Mouse (Mus musculus) kidney, postnatal 0 days (tissue): ENCODE measurements around the gene Mmp9. TPM values are rescaled to one million over a fixed set of nuclear protein-coding genes. Genes with fewer than 3 reads are reported as not detected.

Experiments
- ATAC-seq: fragments of 200-750 bp; cut with Nextera tagmentation; replicated peaks from 2 replicates; pipeline ENCODE4 v1.8.0; 2017; ENCODE audit warnings: low read depth, moderate number of reproducible peaks, moderate TSS enrichment, moderate library complexity; ENCODE audit not compliant: low FRiP score
- DNase-seq: peaks from one replicate; pipeline ENCODE4 v3.0.0-alpha.2; 2016; ENCODE audit warnings: low spot score
- H3K27ac ChIP-seq: fragments of 300-500 bp; sonication (generic); 2 replicates; pipeline ENCODE4 v1.5.1; 2014; ENCODE audit warnings: mild to moderate bottlenecking
- H3K27me3 ChIP-seq: fragments of 300-500 bp; sonication (generic); 2 replicates; pipeline ENCODE4 v1.6.1; 2014; ENCODE audit warnings: low read length, mixed read lengths; ENCODE audit not compliant: insufficient read depth
- H3K36me3 ChIP-seq: fragments of 300-500 bp; sonication (generic); 2 replicates; pipeline ENCODE4 v1.6.1; 2014; ENCODE audit warnings: low read length, mixed read lengths; ENCODE audit not compliant: insufficient read depth
- H3K4me1 ChIP-seq: fragments of 300-500 bp; sonication (generic); replicated peaks from 2 replicates; pipeline ENCODE4 v1.6.1; 2014; ENCODE audit warnings: antibody characterized with exemption, low read length, mixed read lengths; ENCODE audit not compliant: insufficient read depth
- H3K4me2 ChIP-seq: fragments of 300-500 bp; sonication (generic); 2 replicates; pipeline ENCODE4 v1.6.1; 2014; ENCODE audit warnings: mild to moderate bottlenecking, low read length, moderate library complexity, mixed read lengths
- H3K4me3 ChIP-seq: fragments of 300-500 bp; sonication (generic); replicated peaks from 2 replicates; pipeline ENCODE4 v1.5.1; 2014; ENCODE audit warnings: low read depth, low read length
- H3K9ac ChIP-seq: fragments of 300-500 bp; sonication (generic); 2 replicates; pipeline ENCODE4 v1.6.1; 2014; ENCODE audit warnings: low read depth, low read length
- H3K9me3 ChIP-seq: fragments of 300-500 bp; sonication (generic); replicated peaks from 2 replicates; pipeline ENCODE4 v1.6.1; 2016; ENCODE audit warnings: low read length, inconsistent platforms, mixed read lengths
- CTCF ChIP-seq: IDR thresholded peaks from 2 replicates; pipeline ENCODE4 v1.5.1; 2016; ENCODE audit warnings: antibody characterized with exemption, low read depth, mild to moderate bottlenecking, moderate library complexity
- WGBS: fragments of 180-500 bp; shearing (Covaris S2); extraction: QIAGEN DNeasy Blood & Tissue Kit; methylation state at CpG from one replicate; pipeline ENCODE4 v1.1.7; 2014; 5-methylcytosine and 5-hydroxymethylcytosine counted together
- polyA plus RNA-seq: library from polyadenylated mRNA; unstranded; fragments of >200 nt; fragmentation: Nextera tagmentation; extraction: Ambion mirVana; gene quantifications from 2 replicates; pipeline ENCODE4 v1.2.1, GENCODE M21; 2015

Mmp9 gene
- polyA plus RNA-seq, 1 experiment from 2014 or later = 1.7 TPM

DNA sequence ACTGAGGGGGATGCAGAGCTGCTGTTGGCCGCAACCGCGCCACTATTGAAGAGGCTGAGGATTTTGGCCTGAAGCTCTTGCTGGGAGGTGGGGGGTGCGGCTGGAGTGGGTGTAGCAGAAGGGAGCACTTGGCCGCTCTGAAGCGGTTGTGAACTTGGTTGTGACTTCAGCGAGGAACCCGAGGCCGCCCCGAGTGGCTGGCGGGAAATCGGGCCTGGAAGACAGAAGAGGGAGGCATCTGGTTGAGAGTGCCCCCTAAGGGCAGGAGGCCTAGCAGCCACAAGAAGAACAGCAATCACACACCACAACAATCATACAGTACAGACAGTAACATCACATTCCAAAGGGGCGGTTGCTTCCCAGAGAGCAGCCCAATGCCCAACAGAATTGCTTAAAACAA is 61.4 kb downstream of the Mmp9 start:
- no peak for DNase-seq
- no peak overlapping the region for H3K9ac ChIP-seq
- H3K4me2 ChIP-seq = no peak overlapping the region
- ATAC-seq = no peak
- H3K36me3 ChIP-seq = peaks cover 68% of the 10 kb centered on the region
- peaks cover 12% of the 10 kb centered on the region; the same call in 1 of the 2 replicates for H3K27me3 ChIP-seq
- 95% methylated on average over 13 of the region's 13 CpGs for WGBS
- no peak overlapping the region for H3K27ac ChIP-seq
- peaks cover 10% of the 10 kb centered on the region; the same call in 1 of the 2 replicates for H3K4me1 ChIP-seq
- no peaks in the 10 kb centered on the region for H3K9me3 ChIP-seq
- TF ChIP-seq CTCF = no peak
- H3K4me3 ChIP-seq = no peak overlapping the region

DNA sequence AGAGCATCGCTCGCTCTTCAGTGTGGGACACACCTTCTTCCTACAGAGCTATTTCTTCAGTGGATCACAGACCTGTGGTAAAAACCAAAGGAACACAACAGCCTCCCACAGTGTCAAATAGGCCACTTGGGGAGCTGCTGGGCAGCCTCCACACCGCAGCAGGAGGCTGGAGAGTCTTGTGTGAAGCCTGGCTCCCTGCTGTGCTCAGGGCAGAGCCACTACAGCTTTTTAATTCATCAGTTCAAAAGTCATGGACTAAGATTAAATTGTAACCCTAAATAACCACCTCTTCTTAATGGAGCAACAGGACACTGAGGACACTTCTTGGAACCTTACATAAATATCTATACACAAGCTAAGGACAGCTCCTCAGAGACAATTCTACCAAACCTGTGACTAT is 62.5 kb downstream of the Mmp9 start:
- Histone ChIP-seq H3K4me2 (no peak overlapping the region), H3K9me3 (no peaks in the 10 kb centered on the region), H3K4me1 (peaks cover 5% of the 10 kb centered on the region; the same call in 1 of the 2 replicates), H3K27ac (no peak overlapping the region), H3K9ac (no peak overlapping the region), H3K27me3 (0 out of 2 replicates have a peak, but pooled peaks cover 6% of the 10 kb centered on the region), H3K36me3 (peaks cover 79% of the 10 kb centered on the region), H3K4me3 (no peak overlapping the region)
- DNase-seq = no peak
- WGBS = 88% methylated on average over 3 of the region's 3 CpGs
- TF ChIP-seq CTCF = no peak
- ATAC-seq = no peak

GRCm38 (mm10) chr2:165004237-165004636 is 63.7 kb downstream of the Mmp9 start:
- no peak overlapping the region for H3K4me2 ChIP-seq
- peaks cover 85% of the 10 kb centered on the region for H3K36me3 ChIP-seq
- TF ChIP-seq CTCF = no peak
- no peak for DNase-seq
- no peaks in the 10 kb centered on the region for H3K9me3 ChIP-seq
- no peak for ATAC-seq
- H3K9ac ChIP-seq = no peak overlapping the region
- 84% methylated on average over 10 of the region's 10 CpGs for WGBS
- H3K27me3 ChIP-seq = no peaks in the 10 kb centered on the region
- H3K4me3 ChIP-seq = no peak overlapping the region
- H3K4me1 ChIP-seq = no peaks in the 10 kb centered on the region
- H3K27ac ChIP-seq = no peak overlapping the region

Other genes starting within 250 kb of the Mmp9 start
- gene Spint4, start 242.3 kb upstream of the Mmp9 start, polyA plus RNA-seq = 0.84 and 1.4 TPM in 2 replicates
- gene Spint5, start 225.5 kb upstream of the Mmp9 start, polyA plus RNA-seq = not detected in 2 replicates
- gene Wfdc3, start 194.8 kb upstream of the Mmp9 start, polyA plus RNA-seq = 0.64 and 1.1 TPM in 2 replicates
- 58.5 and 62.4 TPM in 2 replicates for gene Dnttip1, start 194.8 kb upstream of the Mmp9 start, polyA plus RNA-seq
- 132 and 156 TPM in 2 replicates for gene Ube2c, start 170.9 kb upstream of the Mmp9 start, polyA plus RNA-seq
- 0.45 and 1.0 TPM in 2 replicates for gene Tnnc2, start 160.8 kb upstream of the Mmp9 start, polyA plus RNA-seq
- gene Snx21, start 155.0 kb upstream of the Mmp9 start, polyA plus RNA-seq = 19.9 and 21.7 TPM in 2 replicates
- 28.7 and 33.2 TPM in 2 replicates for gene Acot8, start 135.9 kb upstream of the Mmp9 start, polyA plus RNA-seq
- gene Zswim3, start 135.7 kb upstream of the Mmp9 start, polyA plus RNA-seq = 5.2 and 5.4 TPM in 2 replicates
- gene Zswim1, start 118.1 kb upstream of the Mmp9 start, polyA plus RNA-seq = 15.5 and 15.8 TPM in 2 replicates
- not detected in 2 replicates for gene Spata25, start 112.2 kb upstream of the Mmp9 start, polyA plus RNA-seq
- gene Ctsa, start 107.9 kb upstream of the Mmp9 start, polyA plus RNA-seq = 219 and 254 TPM in 2 replicates
- 9.2 and 9.4 TPM in 2 replicates for gene Neurl2, start 107.3 kb upstream of the Mmp9 start, polyA plus RNA-seq
- 43.9 and 45.4 TPM in 2 replicates for gene Pltp, start 83.1 kb upstream of the Mmp9 start, polyA plus RNA-seq
- 70.0 and 76.5 TPM in 2 replicates for gene Pcif1, start 61.5 kb upstream of the Mmp9 start, polyA plus RNA-seq
- gene Zfp335, start 29.0 kb upstream of the Mmp9 start, polyA plus RNA-seq = 7.5 and 7.6 TPM in 2 replicates
- gene Slc12a5, start 20.0 kb downstream of the Mmp9 start, polyA plus RNA-seq = 0.68 and 0.74 TPM in 2 replicates
- 35.6 and 38.6 TPM in 2 replicates for gene Ncoa5, start 94.1 kb downstream of the Mmp9 start, polyA plus RNA-seq
- 13.5 and 16.7 TPM in 2 replicates for gene Cd40, start 114.8 kb downstream of the Mmp9 start, polyA plus RNA-seq
- gene 1700025C18Rik, start 150.0 kb downstream of the Mmp9 start, polyA plus RNA-seq = not detected in 2 replicates